Mouse (Mus musculus) limb, embryonic 13.5 days (tissue): ENCODE data around the gene Dus4l. TPM values are rescaled to one million over a fixed set of nuclear protein-coding genes. Genes with fewer than 3 reads are reported as not detected.

ENCODE experiments used
- ATAC-seq: fragments of 200-750 bp; cut with Nextera tagmentation; 2 replicates; pipeline ENCODE4 v1.8.0; 2017; ENCODE audit warnings: low read depth, moderate number of reproducible peaks, moderate TSS enrichment; ENCODE audit not compliant: low FRiP score
- H3K27ac ChIP-seq: fragments of 300-500 bp; sonication (generic); 2 replicates; pipeline ENCODE4 v1.5.1; 2015; ENCODE audit warnings: inconsistent platforms, mild to moderate bottlenecking, moderate library complexity
- H3K27me3 ChIP-seq: fragments of 300-500 bp; sonication (generic); 2 replicates; pipeline ENCODE4 v1.6.1; 2015; ENCODE audit warnings: mild to moderate bottlenecking, inconsistent platforms
- H3K36me3 ChIP-seq: fragments of 300-500 bp; sonication (generic); 2 replicates; pipeline ENCODE4 v1.6.1; 2015; ENCODE audit warnings: inconsistent platforms, mild to moderate bottlenecking, moderate library complexity
- H3K4me1 ChIP-seq: fragments of 300-500 bp; sonication (generic); 2 replicates; pipeline ENCODE4 v1.6.1; 2015; ENCODE audit warnings: inconsistent platforms
- H3K4me2 ChIP-seq: fragments of 300-500 bp; sonication (generic); replicated peaks from 2 replicates; pipeline ENCODE4 v1.6.1; 2015; ENCODE audit warnings: inconsistent platforms, mild to moderate bottlenecking, moderate library complexity
- H3K4me3 ChIP-seq: fragments of 300-500 bp; sonication (generic); 2 replicates; pipeline ENCODE4 v1.5.1; 2015; ENCODE audit warnings: moderate library complexity, mild to moderate bottlenecking, inconsistent platforms
- H3K9ac ChIP-seq: fragments of 300-500 bp; sonication (generic); 2 replicates; pipeline ENCODE4 v1.6.1; 2015; ENCODE audit warnings: mild to moderate bottlenecking, inconsistent platforms
- H3K9me3 ChIP-seq: fragments of 300-500 bp; sonication (generic); 2 replicates; pipeline ENCODE4 v1.6.1; 2016; ENCODE audit warnings: inconsistent platforms
- WGBS: fragments of 180-500 bp; shearing (Covaris S2); methylation state at CpG from one replicate; pipeline ENCODE4 v1.1.7; 2015; 5-methylcytosine and 5-hydroxymethylcytosine counted together
- polyA plus RNA-seq: library from polyadenylated mRNA; unstranded; fragments of >200 nt; fragmentation: Nextera tagmentation; extraction: Ambion mirVana; gene quantifications from 2 replicates; pipeline ENCODE4 v1.2.1, GENCODE M21; 2015

The Dus4l gene
- polyA plus RNA-seq = 11.3 and 16.4 TPM in 2 replicates

- Histone ChIP-seq H3K4me2 (peak within 1 kb of the TSS; percentile 68), H3K9me3 (no peaks in the 10 kb centered on the region), H3K4me1 (peaks cover 9% of the 10 kb centered on the region), H3K36me3 (peaks cover 5% of the 10 kb centered on the region; the same call in 1 of the 2 replicates), H3K27ac (peak within 1 kb of the TSS; percentile 85), H3K27me3 (no peaks in the 10 kb centered on the region), H3K4me3 (peak within 1 kb of the TSS; percentile 75), H3K9ac (peak within 1 kb of the TSS; percentile 81)
- WGBS = under 1% methylated on average over 47 of the region's 47 CpGs
- peak; percentile 97 for ATAC-seq
These were observed at the start of gene Dus4l, which contains the start of gene Cog5 for GRCm38 (mm10) chr12:31654197-31654964. Dus4l (minus strand) TSS chr12:31654826. Cog5 (plus strand) TSS chr12:31654869.

DNA sequence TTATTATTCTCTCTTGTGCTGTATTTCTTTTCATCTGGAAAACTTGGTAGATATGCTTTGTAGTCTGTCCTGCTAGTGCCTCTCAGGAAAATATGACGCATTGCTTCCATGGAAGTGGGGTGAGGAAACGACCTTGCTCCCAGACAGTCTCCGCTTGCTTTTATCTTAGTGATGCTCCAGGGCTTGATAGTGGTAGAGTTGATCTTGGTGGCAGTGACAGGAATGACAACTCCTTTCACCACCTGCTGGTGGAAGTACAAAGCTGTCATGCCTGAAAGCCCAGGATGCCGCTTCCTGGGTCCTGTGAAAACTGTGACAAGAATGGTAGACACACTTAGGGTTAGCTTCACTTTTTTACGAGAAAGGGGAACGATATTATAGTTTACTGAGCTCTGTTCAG lies 49.3 kb upstream of the Dus4l start:
- Histone ChIP-seq H3K4me1 (peaks cover 4% of the 10 kb centered on the region; the same call in 1 of the 2 replicates), H3K4me2 (no peak overlapping the region), H3K36me3 (no peaks in the 10 kb centered on the region), H3K9me3 (no peaks in the 10 kb centered on the region), H3K4me3 (no peak overlapping the region), H3K27me3 (no peaks in the 10 kb centered on the region), H3K27ac (no peak overlapping the region), H3K9ac (no peak overlapping the region)
- no peak for ATAC-seq
- 80% methylated on average over 6 of the region's 6 CpGs for WGBS

DNA sequence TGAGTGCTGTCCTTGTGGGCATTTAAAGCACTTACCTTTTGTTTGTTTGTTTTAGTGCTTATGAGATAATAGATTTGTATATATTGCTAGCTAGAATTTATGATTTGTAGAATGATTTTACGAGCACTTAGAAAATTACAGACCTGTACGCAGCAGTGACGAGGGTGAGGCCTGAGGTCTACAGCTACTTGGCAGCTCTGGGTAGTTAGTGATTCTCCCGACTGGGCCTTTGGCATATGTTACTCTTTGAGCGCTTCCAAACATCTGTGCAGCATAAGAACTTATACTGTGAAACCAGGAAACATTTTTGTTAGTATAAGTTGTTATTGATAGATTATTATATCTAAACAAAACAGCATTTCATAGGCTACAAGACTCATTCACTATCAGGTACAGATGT lies 46.8 kb upstream of the Dus4l start:
- no peaks in the 10 kb centered on the region for H3K4me1 ChIP-seq
- 58% methylated on average over 5 of the region's 5 CpGs for WGBS
- H3K36me3 ChIP-seq = peaks cover 19% of the 10 kb centered on the region
- H3K4me3 ChIP-seq = no peak overlapping the region
- no peak overlapping the region for H3K9ac ChIP-seq
- H3K9me3 ChIP-seq = peaks cover 8% of the 10 kb centered on the region; the same call in 1 of the 2 replicates
- no peak overlapping the region for H3K27ac ChIP-seq
- ATAC-seq = no peak
- H3K27me3 ChIP-seq = no peaks in the 10 kb centered on the region
- no peak overlapping the region for H3K4me2 ChIP-seq

DNA sequence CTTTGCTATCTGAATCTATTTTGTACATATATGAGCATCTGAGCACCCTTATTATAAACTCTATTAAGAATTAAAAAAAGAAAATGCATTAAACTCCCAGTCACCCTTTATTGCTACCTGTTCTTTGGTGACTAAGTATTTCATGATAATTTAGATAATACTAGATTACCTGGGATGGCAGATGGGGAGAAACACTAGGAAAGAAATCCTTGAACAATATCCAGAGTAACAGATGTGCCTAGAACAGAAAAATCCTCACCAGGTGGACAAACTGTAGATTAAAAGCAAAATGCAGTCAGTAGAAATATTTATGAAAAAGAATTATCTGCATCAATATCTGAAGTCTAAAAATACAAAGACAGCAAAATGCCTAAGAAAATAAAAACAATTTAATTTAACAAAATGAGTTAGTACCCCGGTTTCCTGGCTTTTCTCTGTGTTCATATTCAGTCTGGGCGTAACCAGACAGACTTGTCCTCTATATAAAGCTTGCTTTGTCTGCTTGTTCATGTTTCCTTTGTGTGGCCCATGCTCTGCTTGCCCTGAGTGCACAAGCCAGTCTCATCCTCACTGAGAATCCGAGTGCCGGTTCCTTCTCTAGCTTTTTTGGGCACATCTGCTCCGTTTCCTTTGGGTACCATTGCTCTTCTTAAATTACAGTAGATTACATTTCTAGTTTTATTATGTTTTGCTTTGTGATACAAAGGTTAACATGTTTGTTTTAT lies 46.2 kb upstream of the Dus4l start:
- WGBS = 73% methylated on average over 5 of the region's 5 CpGs
- Histone ChIP-seq H3K4me2 (no peak overlapping the region), H3K9ac (no peak overlapping the region), H3K4me1 (no peaks in the 10 kb centered on the region), H3K4me3 (no peak overlapping the region), H3K27me3 (no peaks in the 10 kb centered on the region), H3K36me3 (peaks cover 19% of the 10 kb centered on the region), H3K9me3 (peaks cover 8% of the 10 kb centered on the region; the same call in 1 of the 2 replicates), H3K27ac (no peak overlapping the region)
- no peak for ATAC-seq

- Histone ChIP-seq H3K27ac (no peak overlapping the region), H3K36me3 (peaks cover 18% of the 10 kb centered on the region), H3K9ac (no peak overlapping the region), H3K4me1 (no peaks in the 10 kb centered on the region), H3K4me3 (no peak overlapping the region), H3K27me3 (no peaks in the 10 kb centered on the region), H3K4me2 (no peak overlapping the region), H3K9me3 (peaks cover 8% of the 10 kb centered on the region; the same call in 1 of the 2 replicates)
- WGBS = 100% methylated on average over 1 of the region's 1 CpGs
- no peak for ATAC-seq
These were observed 38.7 kb upstream of the Dus4l start for GRCm38 (mm10) chr12:31693278-31693677.

DNA sequence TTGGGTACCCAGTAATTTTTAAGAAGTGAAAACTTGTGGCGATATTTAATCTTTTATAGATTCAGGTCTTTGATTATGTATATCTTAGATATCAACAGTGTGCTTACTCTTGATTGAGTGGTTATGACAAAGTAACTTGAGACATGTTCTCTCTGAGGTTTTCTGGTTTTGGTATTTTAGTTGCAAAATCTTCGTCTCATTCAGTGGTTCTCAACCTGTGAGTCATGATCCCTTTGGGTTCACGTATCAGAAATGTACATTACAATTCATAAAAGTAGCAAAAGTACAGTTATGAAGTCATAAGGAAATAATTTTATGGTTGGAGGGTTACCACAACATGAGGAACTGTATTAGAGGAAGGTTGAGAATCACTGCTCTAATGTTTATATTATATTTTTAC lies 32.1 kb upstream of the Dus4l start:
- Histone ChIP-seq H3K4me1 (no peaks in the 10 kb centered on the region), H3K9me3 (no peaks in the 10 kb centered on the region), H3K27me3 (no peaks in the 10 kb centered on the region), H3K36me3 (peaks cover 16% of the 10 kb centered on the region), H3K9ac (no peak overlapping the region), H3K4me3 (no peak overlapping the region), H3K4me2 (no peak overlapping the region), H3K27ac (no peak overlapping the region)
- WGBS = 93% methylated on average over 3 of the region's 3 CpGs
- ATAC-seq = no peak

DNA sequence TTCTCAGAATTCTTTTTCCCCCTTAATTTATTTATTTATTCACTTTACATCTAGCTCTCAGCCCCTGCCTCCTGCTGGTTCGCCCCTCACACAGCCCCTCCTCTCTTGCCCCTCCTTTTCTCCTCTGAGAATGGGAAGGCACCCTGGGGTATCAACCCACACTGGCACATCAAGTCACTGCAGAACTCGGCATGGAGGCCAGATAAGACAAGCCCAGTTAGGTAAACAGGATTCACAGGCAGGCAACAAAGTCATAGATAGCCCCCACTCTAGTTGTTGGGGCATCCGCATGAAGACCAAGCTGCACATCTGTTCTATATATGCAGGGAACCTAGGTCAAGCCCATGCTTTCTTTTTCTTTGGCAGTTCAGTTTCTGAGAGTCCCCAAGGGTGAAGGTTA lies 12.6 kb upstream of the Dus4l start:
- Histone ChIP-seq H3K27ac (no peak overlapping the region), H3K36me3 (peaks cover 60% of the 10 kb centered on the region), H3K9me3 (no peaks in the 10 kb centered on the region), H3K4me2 (no peak overlapping the region), H3K27me3 (no peaks in the 10 kb centered on the region), H3K9ac (no peak overlapping the region), H3K4me1 (no peaks in the 10 kb centered on the region), H3K4me3 (no peak overlapping the region)
- WGBS = 72% methylated on average over 3 of the region's 3 CpGs
- ATAC-seq = no peak

DNA sequence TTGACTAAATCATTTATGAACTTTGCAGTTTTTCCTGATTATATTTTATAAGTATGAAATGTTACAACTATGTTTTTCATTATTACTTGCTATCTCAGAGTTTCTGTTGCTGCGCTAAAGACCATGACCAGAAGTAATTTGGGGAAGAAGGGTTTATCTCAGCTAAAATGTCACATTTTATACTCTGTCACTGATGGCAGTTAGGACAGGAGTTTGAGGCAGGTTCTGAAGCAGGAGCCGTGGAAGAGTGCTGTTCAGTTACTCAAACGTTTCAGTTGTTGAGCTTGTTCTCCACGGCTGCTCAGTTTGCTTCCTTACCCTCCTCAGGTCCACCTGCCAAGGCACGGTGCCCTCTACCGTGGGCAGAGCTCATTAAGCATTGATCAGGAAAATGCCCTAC lies 11.4 kb upstream of the Dus4l start:
- Histone ChIP-seq H3K27me3 (no peaks in the 10 kb centered on the region), H3K36me3 (peaks cover 52% of the 10 kb centered on the region), H3K4me3 (no peak overlapping the region), H3K9me3 (no peaks in the 10 kb centered on the region), H3K4me1 (no peaks in the 10 kb centered on the region), H3K27ac (no peak overlapping the region), H3K4me2 (no peak overlapping the region), H3K9ac (no peak overlapping the region)
- WGBS = 78% methylated on average over 6 of the region's 6 CpGs
- ATAC-seq = no peak

GRCm38 (mm10) chr12:31656841-31657240 lies 2.2 kb upstream of the Dus4l start:
- no peak for ATAC-seq
- Histone ChIP-seq H3K27ac (no peak overlapping the region), H3K36me3 (no peaks in the 10 kb centered on the region), H3K4me3 (no peak overlapping the region), H3K9me3 (no peaks in the 10 kb centered on the region), H3K4me2 (no peak overlapping the region), H3K9ac (no peak overlapping the region), H3K27me3 (no peaks in the 10 kb centered on the region), H3K4me1 (peaks cover 9% of the 10 kb centered on the region)
- 98% methylated on average over 2 of the region's 2 CpGs for WGBS

DNA sequence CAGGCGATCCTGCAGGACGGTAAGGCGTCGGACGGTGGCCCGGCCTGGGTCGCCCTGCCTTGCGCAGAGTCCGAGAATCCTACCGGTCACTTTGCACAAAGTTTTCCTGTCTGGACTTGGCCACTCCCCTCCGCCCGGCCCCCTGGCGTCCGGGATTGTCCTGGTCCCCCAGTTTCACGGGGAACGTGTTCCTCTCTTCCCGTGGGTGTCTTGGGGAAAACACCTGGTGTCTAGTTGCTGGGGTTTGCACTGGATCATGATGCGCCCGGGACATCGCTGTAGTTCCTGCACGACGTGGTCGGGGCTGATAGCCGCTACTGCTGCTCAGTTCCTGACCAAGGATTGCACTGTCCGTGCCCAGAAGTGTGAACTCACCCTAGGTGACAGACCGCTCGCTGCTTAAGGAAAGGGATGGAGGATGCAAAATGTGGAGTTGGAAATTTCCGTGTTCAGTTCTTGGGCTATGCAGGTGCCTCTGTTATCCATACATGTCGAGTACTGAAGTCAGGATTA lies 395 bp upstream of the Dus4l start:
- Histone ChIP-seq H3K4me3 (peak overlapping the region; percentile 75), H3K9me3 (no peaks in the 10 kb centered on the region), H3K9ac (peak overlapping the region; percentile 81), H3K4me2 (peak overlapping the region; percentile 68), H3K27ac (peak overlapping the region; percentile 85; the same call in 1 of the 2 replicates), H3K36me3 (peaks cover 3% of the 10 kb centered on the region; the same call in 1 of the 2 replicates), H3K4me1 (peaks cover 9% of the 10 kb centered on the region), H3K27me3 (no peaks in the 10 kb centered on the region)
- ATAC-seq = peak; percentile 88
- WGBS = under 1% methylated on average over 29 of the region's 29 CpGs

GRCm38 (mm10) chr12:31653611-31654010 lies 1.0 kb downstream of the Dus4l start:
- ATAC-seq = no peak
- Histone ChIP-seq H3K27me3 (no peaks in the 10 kb centered on the region), H3K4me2 (peak overlapping the region; percentile 68), H3K9ac (no peak overlapping the region), H3K4me1 (peaks cover 9% of the 10 kb centered on the region), H3K9me3 (no peaks in the 10 kb centered on the region), H3K27ac (no peak overlapping the region), H3K4me3 (peak overlapping the region; percentile 19; the same call in 1 of the 2 replicates), H3K36me3 (peaks cover 5% of the 10 kb centered on the region; the same call in 1 of the 2 replicates)
- WGBS = 76% methylated on average over 5 of the region's 5 CpGs

DNA sequence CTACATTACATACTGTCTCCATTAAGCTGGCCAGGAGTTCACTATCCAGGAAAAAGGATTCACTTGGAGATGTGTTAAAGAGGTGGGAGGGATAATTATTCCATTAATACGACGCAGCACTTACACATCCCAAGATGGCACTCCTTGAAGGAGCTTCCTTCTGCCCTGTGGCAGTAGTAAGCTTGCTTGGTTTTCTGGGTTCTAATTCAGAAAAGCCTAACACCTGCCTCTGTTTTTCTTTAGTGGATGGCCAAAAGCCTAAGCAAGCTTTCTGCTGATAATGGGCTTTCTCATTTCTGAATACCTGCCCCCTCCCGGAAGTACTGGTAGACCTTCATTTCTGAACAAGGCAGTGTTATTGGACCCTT lies 19.4 kb downstream of the Dus4l start:
- peaks cover 12% of the 10 kb centered on the region; the same call in 1 of the 2 replicates for H3K4me1 ChIP-seq
- WGBS = 94% methylated on average over 3 of the region's 3 CpGs
- H3K4me2 ChIP-seq = peak overlapping the region; percentile 78
- ATAC-seq = no peak
- H3K4me3 ChIP-seq = peak overlapping the region; percentile 59; the same call in 1 of the 2 replicates
- H3K27me3 ChIP-seq = no peaks in the 10 kb centered on the region
- H3K9ac ChIP-seq = no peak overlapping the region
- no peaks in the 10 kb centered on the region for H3K9me3 ChIP-seq
- H3K27ac ChIP-seq = peak overlapping the region; percentile 72; the same call in 1 of the 2 replicates
- peaks cover 3% of the 10 kb centered on the region for H3K36me3 ChIP-seq
